Mouse (Mus musculus): ENCODE measurements at regions not wholly inside any gene's neighbourhood (a gene's known extent, or its start where the extent isn't known, plus 50 kb on each side); places are given as distances from the start of the nearest gene placed in this dataset.
A peak's percentile ranks its signal among the peaks of the same experiment; 100 is the strongest.

GRCm38 (mm10) chr10:102705848-102706247 lies 193.8 kb downstream of the Rassf9 start:
- DNase-seq (ENCODE audit: low spot score in 2 of 2) = no peak

GRCm38 (mm10) chr10:102694810-102695209 lies 182.8 kb downstream of the Rassf9 start:
- DNase-seq (ENCODE audit: low spot score in 2 of 2) = no peak

- DNase-seq (ENCODE audit: low spot score in 2 of 2) = no peak
These were observed 177.9 kb downstream of the Rassf9 start for GRCm38 (mm10) chr10:102689966-102690365.

GRCm38 (mm10) chr10:102686667-102687397 lies 174.8 kb downstream of the Rassf9 start:
- DNase-seq (ENCODE audit: low spot score in 2 of 2) = no peak

- DNase-seq (ENCODE audit: low spot score in 2 of 2) = no peak
These were observed 173.9 kb downstream of the Rassf9 start for GRCm38 (mm10) chr10:102685833-102686434.

- no peak for DNase-seq (ENCODE audit: low spot score in 2 of 2)
These were observed 155.3 kb downstream of the Rassf9 start for GRCm38 (mm10) chr10:102667359-102667758.

- no peak for DNase-seq (ENCODE audit: low spot score in 2 of 2)
These were observed 147.7 kb downstream of the Rassf9 start for GRCm38 (mm10) chr10:102659683-102660082.

GRCm38 (mm10) chr10:102636507-102636906 lies 124.5 kb downstream of the Rassf9 start:
- no peak for DNase-seq (ENCODE audit: low spot score in 2 of 2)

- no peak for DNase-seq (ENCODE audit: low spot score in 2 of 2)
These were observed 121.4 kb downstream of the Rassf9 start for GRCm38 (mm10) chr10:102633438-102633837.

- DNase-seq (ENCODE audit: low spot score in 2 of 2) = no peak
These were observed 116.6 kb downstream of the Rassf9 start for GRCm38 (mm10) chr10:102628609-102629008.

- no peak for DNase-seq (ENCODE audit: low spot score in 2 of 2)
These were observed 111.9 kb downstream of the Rassf9 start for GRCm38 (mm10) chr10:102623895-102624294.

- peak in 1 of 2 experiments; percentile 1 for DNase-seq (ENCODE audit: low spot score in 2 of 2)
These were observed 110.6 kb downstream of the Rassf9 start for GRCm38 (mm10) chr10:102622583-102623008.

- DNase-seq (ENCODE audit: low spot score in 2 of 2) = no peak
These were observed 106.7 kb downstream of the Rassf9 start for GRCm38 (mm10) chr10:102618711-102619110.

- no peak for DNase-seq (ENCODE audit: low spot score in 2 of 2)
These were observed 104.1 kb downstream of the Rassf9 start for GRCm38 (mm10) chr10:102615962-102616595.
